In the genomic region with DNA sequence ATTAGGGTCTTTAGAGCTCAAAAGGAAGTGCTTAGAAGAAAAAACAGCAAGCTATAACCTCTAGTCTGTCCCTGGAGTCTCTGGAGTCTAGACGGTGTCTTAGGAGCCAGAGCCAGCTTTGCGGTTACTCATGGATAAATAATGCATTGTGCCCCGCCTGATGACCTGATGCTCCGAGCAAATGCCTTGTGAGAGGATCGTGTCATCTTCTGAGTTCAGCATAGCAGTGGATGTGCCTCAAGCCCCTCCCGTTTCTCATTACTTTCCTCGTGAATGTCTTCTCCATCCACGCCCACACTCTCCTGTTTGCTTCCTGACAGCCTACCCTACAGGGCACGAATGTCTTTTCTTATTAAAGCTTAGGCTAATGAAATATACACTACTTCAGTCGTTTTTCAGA, we compare ENCODE assay signal across 12 mouse cellular contexts.
A peak's percentile ranks its signal among the peaks of the same experiment; 100 is the strongest.
DNase-seq lines count a peak whose midpoint lies in the region; ATAC-seq and TF ChIP-seq lines count a peak whose summit lies in the region.
"Had no signal": no experiment of that assay in that cellular context is flagged by ENCODE, and none has a peak within 500 bp of the region (broad histone marks: within the 10 kb centered on the region; RNA-seq: fewer than 3 reads in every experiment).

No protein-coding gene starts in this region.

- WGBS in forebrain, embryonic 10.5 days, result 38% methylated on average over 10 of the region's 10 CpGs
- WGBS in forebrain, embryonic 13.5 days, result 32% methylated on average over 10 of the region's 10 CpGs
- WGBS in bone marrow, adult 2 months, result 63% methylated on average over 10 of the region's 10 CpGs
- WGBS in hindbrain, embryonic 13.5 days, result 21% methylated on average over 10 of the region's 10 CpGs
- WGBS in midbrain, embryonic 14.5 days, result 25% methylated on average over 10 of the region's 10 CpGs

- peaks cover 9% of the 10 kb centered on the region for H3K36me3 ChIP-seq in forebrain, embryonic 10.5 days (replicated peaks)
- H3K36me3 ChIP-seq in forebrain, embryonic 13.5 days (ENCODE audit: poor library complexity, severe bottlenecking), result no peaks in the 10 kb centered on the region; the same call in 1 of the 2 replicates
- peaks cover 3% of the 10 kb centered on the region for H3K36me3 ChIP-seq in hindbrain, embryonic 13.5 days
- H3K36me3 ChIP-seq in midbrain, embryonic 14.5 days (ENCODE audit: control insufficient read depth, insufficient read depth, low read length), result no peaks in the 10 kb centered on the region
- H3K36me3 ChIP-seq: lung, embryonic 15.5 days; stomach, embryonic 15.5 days had no signal

- H3K4me3 ChIP-seq in forebrain, embryonic 10.5 days, result no peak overlapping the region
- no peak overlapping the region for H3K4me3 ChIP-seq in forebrain, embryonic 13.5 days
- no peak overlapping the region for H3K4me3 ChIP-seq in bone marrow, adult 2 months (replicated peaks; ENCODE audit: control insufficient read depth, low read depth, low read length)
- H3K4me3 ChIP-seq in hindbrain, embryonic 13.5 days, result no peak overlapping the region
- no peak overlapping the region for H3K4me3 ChIP-seq in midbrain, embryonic 14.5 days (replicated peaks; ENCODE audit: low read depth, low read length)
- H3K4me3 ChIP-seq: lung, embryonic 15.5 days; stomach, embryonic 15.5 days had no signal

- no peak overlapping the region for H3K9ac ChIP-seq in forebrain, embryonic 13.5 days
- H3K9ac ChIP-seq in hindbrain, embryonic 13.5 days, result no peak overlapping the region
- H3K9ac ChIP-seq in midbrain, embryonic 14.5 days (replicated peaks; ENCODE audit: low read length), result no peak overlapping the region
- H3K9ac ChIP-seq: lung, embryonic 15.5 days; stomach, embryonic 15.5 days had no signal

- H3K9me3 ChIP-seq in forebrain, embryonic 10.5 days, result no peaks in the 10 kb centered on the region
- H3K9me3 ChIP-seq in forebrain, embryonic 13.5 days (replicated peaks), result no peaks in the 10 kb centered on the region
- no peaks in the 10 kb centered on the region for H3K9me3 ChIP-seq in hindbrain, embryonic 13.5 days
- H3K9me3 ChIP-seq in midbrain, embryonic 14.5 days (ENCODE audit: control insufficient read depth, low read length), result no peaks in the 10 kb centered on the region
- H3K9me3 ChIP-seq: lung, embryonic 15.5 days; stomach, embryonic 15.5 days had no signal

- H3K27me3 ChIP-seq in forebrain, embryonic 10.5 days (ENCODE audit: poor library complexity, severe bottlenecking), result no peaks in the 10 kb centered on the region
- H3K27me3 ChIP-seq in forebrain, embryonic 13.5 days, result no peaks in the 10 kb centered on the region
- no peaks in the 10 kb centered on the region for H3K27me3 ChIP-seq in hindbrain, embryonic 13.5 days
- no peaks in the 10 kb centered on the region for H3K27me3 ChIP-seq in midbrain, embryonic 14.5 days (ENCODE audit: control insufficient read depth, insufficient read depth, low read length)
- H3K27me3 ChIP-seq: lung, embryonic 15.5 days; stomach, embryonic 15.5 days had no signal

- H3K27ac ChIP-seq in forebrain, embryonic 10.5 days, result peak overlapping the region; percentile 8
- no peak overlapping the region for H3K27ac ChIP-seq in forebrain, embryonic 13.5 days
- H3K27ac ChIP-seq in bone marrow, adult 2 months (ENCODE audit: control insufficient read depth, insufficient read depth, low read depth, low read length, poor library complexity), result peak overlapping the region; percentile 67
- peak overlapping the region; percentile 31 for H3K27ac ChIP-seq in hindbrain, embryonic 13.5 days
- peak overlapping the region; percentile 37 for H3K27ac ChIP-seq in midbrain, embryonic 14.5 days (replicated peaks; ENCODE audit: low read depth, low read length)
- H3K27ac ChIP-seq: lung, embryonic 15.5 days; stomach, embryonic 15.5 days had no signal

- DNase-seq in forebrain, embryonic 10.5 days (ENCODE audit: extremely low spot score, low spot score), result no peak
- DNase-seq in midbrain, embryonic 14.5 days, result peak; percentile 50
- no peak for DNase-seq in layer of hippocampus, adult 9-11 months
- DNase-seq in left cerebral cortex, postnatal 36 days (ENCODE audit: low spot score in 2 of 2), result no peak
- no peak for DNase-seq in heart, postnatal 25 days (ENCODE audit: low spot score)
- DNase-seq: heart, adult 18-20 months; kidney, postnatal 14 days had no signal

- intact Hi-C loops in left cerebral cortex, postnatal 36 days (cut with DNase I), result no loop called here
- intact Hi-C loops in heart, postnatal 25 days (cut with DNase I), result no loop called here

- no peak for TF ChIP-seq POLR2A in bone marrow, adult 2 months (IDR thresholded peaks at IDR 0.05; ENCODE audit: borderline replicate concordance, control insufficient read depth, low read depth, low read length)

- H3K4me2 ChIP-seq in forebrain, embryonic 13.5 days, result no peak overlapping the region
- no peak overlapping the region; the same call in 1 of the 2 replicates for H3K4me2 ChIP-seq in hindbrain, embryonic 13.5 days
- H3K4me2 ChIP-seq in midbrain, embryonic 14.5 days (ENCODE audit: low read length), result 0 out of 2 replicates have a peak overlapping the region, but pooled peaks have one; percentile 8
- H3K4me2 ChIP-seq: lung, embryonic 15.5 days; stomach, embryonic 15.5 days had no signal

- peaks cover 24% of the 10 kb centered on the region for H3K4me1 ChIP-seq in forebrain, embryonic 10.5 days
- H3K4me1 ChIP-seq in forebrain, embryonic 13.5 days, result peaks cover 10% of the 10 kb centered on the region
- H3K4me1 ChIP-seq in bone marrow, adult 2 months (ENCODE audit: control insufficient read depth, insufficient read depth, low read length), result peaks cover 2% of the 10 kb centered on the region; the same call in 1 of the 2 replicates
- H3K4me1 ChIP-seq in hindbrain, embryonic 13.5 days (replicated peaks), result peaks cover 26% of the 10 kb centered on the region
- H3K4me1 ChIP-seq in midbrain, embryonic 14.5 days (ENCODE audit: control insufficient read depth, insufficient read depth, low read length), result peaks cover 12% of the 10 kb centered on the region

- TF ChIP-seq CTCF in bone marrow, adult 2 months (IDR thresholded peaks at IDR 0.05; ENCODE audit: control insufficient read depth, insufficient read depth, low read length), result no peak

- no peak for ATAC-seq in forebrain, embryonic 13.5 days
- ATAC-seq in hindbrain, embryonic 13.5 days (ENCODE audit: low FRiP score), result peak; percentile 67
- no peak; the same call in 1 of the 2 replicates for ATAC-seq in midbrain, embryonic 14.5 days (ENCODE audit: low FRiP score, low TSS enrichment)
